Mouse (Mus musculus) midbrain, embryonic 14.5 days (tissue): ENCODE measurements around the gene Cnih1. TPM values are rescaled to one million over a fixed set of nuclear protein-coding genes. Genes with fewer than 3 reads are reported as not detected.
A peak's percentile ranks its signal among the peaks of the same experiment; 100 is the strongest.

Source experiments
- ATAC-seq: fragments of 200-750 bp; cut with Nextera tagmentation; 2 replicates; pipeline ENCODE4 v1.8.0; 2017; ENCODE audit warnings: moderate number of reproducible peaks, moderate library complexity; ENCODE audit not compliant: low FRiP score, low TSS enrichment
- DNase-seq: peaks from one replicate; pipeline ENCODE4 v3.0.0-alpha.2; 2015
- H3K27ac ChIP-seq: fragments of 300-500 bp; sonication (generic); replicated peaks from 2 replicates; pipeline ENCODE4 v1.5.1; 2014; ENCODE audit warnings: mild to moderate bottlenecking, low read depth, low read length, moderate library complexity
- H3K27me3 ChIP-seq: fragments of 300-500 bp; sonication (generic); 2 replicates; pipeline ENCODE4 v1.6.1; 2014; ENCODE audit warnings: low read length, control low read depth, mixed read lengths; ENCODE audit not compliant: control insufficient read depth, insufficient read depth
- H3K36me3 ChIP-seq: fragments of 300-500 bp; sonication (generic); 2 replicates; pipeline ENCODE4 v1.6.1; 2014; ENCODE audit warnings: low read length, control low read depth; ENCODE audit not compliant: control insufficient read depth, insufficient read depth
- H3K4me1 ChIP-seq: fragments of 300-500 bp; sonication (generic); 2 replicates; pipeline ENCODE4 v1.6.1; 2014; ENCODE audit warnings: mild to moderate bottlenecking, antibody characterized with exemption, low read length, control low read depth; ENCODE audit not compliant: control insufficient read depth, insufficient read depth
- H3K4me2 ChIP-seq: fragments of 300-500 bp; sonication (generic); 2 replicates; pipeline ENCODE4 v1.6.1; 2014; ENCODE audit warnings: mild to moderate bottlenecking, low read length, moderate library complexity
- H3K4me3 ChIP-seq: fragments of 300-500 bp; sonication (generic); replicated peaks from 2 replicates; pipeline ENCODE4 v1.5.1; 2014; ENCODE audit warnings: low read depth, low read length
- H3K9ac ChIP-seq: fragments of 300-500 bp; sonication (generic); replicated peaks from 2 replicates; pipeline ENCODE4 v1.6.1; 2014; ENCODE audit warnings: mild to moderate bottlenecking, low read length, moderate library complexity
- H3K9me3 ChIP-seq: fragments of 300-500 bp; sonication (generic); 2 replicates; pipeline ENCODE4 v1.6.1; 2016; ENCODE audit warnings: low read length, control low read depth, mixed read lengths; ENCODE audit not compliant: control insufficient read depth
- WGBS: fragments of 180-500 bp; shearing (Covaris S2); extraction: QIAGEN DNeasy Blood & Tissue Kit; methylation state at CpG from one replicate; pipeline ENCODE4 v1.1.7; 2014; 5-methylcytosine and 5-hydroxymethylcytosine counted together
- polyA plus RNA-seq: library from polyadenylated mRNA; unstranded; fragments of >200 nt; fragmentation: Nextera tagmentation; extraction: Ambion mirVana; gene quantifications from 2 replicates; pipeline ENCODE4 v1.2.1, GENCODE M21; 2014

Gene Cnih1
- polyA plus RNA-seq, 1 experiment from 2014 or later, result 196 TPM

DNA sequence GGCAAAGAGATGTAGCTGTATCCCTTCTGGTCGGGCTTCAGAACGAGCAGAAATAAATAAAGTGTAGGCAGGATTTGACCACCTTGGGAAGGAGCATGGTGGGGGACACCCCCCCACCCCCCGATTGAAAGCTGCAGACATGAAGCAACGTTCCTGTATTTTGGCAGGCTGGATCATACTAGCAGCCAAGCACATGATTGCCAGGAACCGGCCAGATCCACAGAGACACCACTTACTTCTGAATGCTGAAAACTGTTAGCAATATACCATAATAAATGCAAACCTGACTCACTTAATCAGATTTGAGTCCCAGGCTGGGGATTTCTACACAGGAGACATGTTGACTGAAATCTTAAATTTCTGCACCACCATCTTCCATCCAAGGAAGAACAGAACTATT lies 53.9 kb downstream of the Cnih1 start:
- H3K9ac ChIP-seq, result no peak overlapping the region

DNA sequence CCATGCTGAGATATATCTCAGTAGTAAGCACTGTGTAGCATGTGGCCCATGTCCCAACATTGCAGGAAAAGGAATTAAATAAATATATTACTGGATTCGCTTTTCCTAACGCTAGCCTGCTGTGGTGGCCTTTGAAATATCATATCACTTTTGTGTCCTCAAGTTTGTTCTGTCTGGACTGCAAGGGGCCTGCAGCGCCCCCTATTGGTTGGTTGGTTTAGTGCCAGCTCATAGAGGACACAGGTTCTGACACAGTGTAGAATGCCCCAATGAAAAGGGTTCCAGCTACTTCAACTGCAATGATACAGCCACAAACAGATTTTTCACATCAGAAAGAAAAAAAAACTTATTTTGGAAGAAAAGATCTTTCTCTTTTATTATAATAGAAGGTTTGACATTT lies 62.5 kb downstream of the Cnih1 start:
- no peaks in the 10 kb centered on the region for H3K4me1 ChIP-seq
- no peaks in the 10 kb centered on the region for H3K9me3 ChIP-seq
- H3K36me3 ChIP-seq, result no peaks in the 10 kb centered on the region
- no peak overlapping the region for H3K9ac ChIP-seq
- no peak overlapping the region for H3K27ac ChIP-seq
- H3K27me3 ChIP-seq, result no peaks in the 10 kb centered on the region
- no peak overlapping the region for H3K4me3 ChIP-seq
- WGBS, result 58% methylated on average over 3 of the region's 3 CpGs
- no peak overlapping the region for H3K4me2 ChIP-seq
- no peak for ATAC-seq
- DNase-seq, result peak; percentile 36

More for the DNA sequence above, 53.9 kb downstream of the Cnih1 start:
- H3K4me2 ChIP-seq, result no peak overlapping the region
- no peaks in the 10 kb centered on the region for H3K27me3 ChIP-seq
- H3K9me3 ChIP-seq, result no peaks in the 10 kb centered on the region
- WGBS, result 87% methylated on average over 5 of the region's 5 CpGs
- H3K4me3 ChIP-seq, result no peak overlapping the region
- H3K36me3 ChIP-seq, result no peaks in the 10 kb centered on the region
- H3K27ac ChIP-seq, result no peak overlapping the region
- no peak for DNase-seq
- H3K4me1 ChIP-seq, result no peaks in the 10 kb centered on the region
- ATAC-seq, result no peak

Other genes with a start within 250 kb of the Cnih1 start
- gene Cdkn3, start 27.9 kb downstream of the Cnih1 start, polyA plus RNA-seq, result 6.2 and 11.7 TPM in 2 replicates
- gene Gmfb, start 33.8 kb upstream of the Cnih1 start, polyA plus RNA-seq, result 118 and 155 TPM in 2 replicates
- 23.7 and 24.0 TPM in 2 replicates for gene Cgrrf1, start 43.7 kb upstream of the Cnih1 start, polyA plus RNA-seq
- gene Samd4, start 94.4 kb upstream of the Cnih1 start, polyA plus RNA-seq, result 2.8 and 3.1 TPM in 2 replicates